Mouse (Mus musculus) CD4-positive naive resting alpha-beta T cell, adult 76 days (primary cell): ENCODE results near the gene Gm17651. TPM values are rescaled to one million over a fixed set of nuclear protein-coding genes. Genes with fewer than 3 reads are reported as not detected.

Experiments used
- total RNA-seq: library from RNA; stranded (reverse); gene quantifications from one replicate; pipeline ENCODE4 v1.2.4, GENCODE M21; 2023

Gene Gm17651
- total RNA-seq: not detected

DNA sequence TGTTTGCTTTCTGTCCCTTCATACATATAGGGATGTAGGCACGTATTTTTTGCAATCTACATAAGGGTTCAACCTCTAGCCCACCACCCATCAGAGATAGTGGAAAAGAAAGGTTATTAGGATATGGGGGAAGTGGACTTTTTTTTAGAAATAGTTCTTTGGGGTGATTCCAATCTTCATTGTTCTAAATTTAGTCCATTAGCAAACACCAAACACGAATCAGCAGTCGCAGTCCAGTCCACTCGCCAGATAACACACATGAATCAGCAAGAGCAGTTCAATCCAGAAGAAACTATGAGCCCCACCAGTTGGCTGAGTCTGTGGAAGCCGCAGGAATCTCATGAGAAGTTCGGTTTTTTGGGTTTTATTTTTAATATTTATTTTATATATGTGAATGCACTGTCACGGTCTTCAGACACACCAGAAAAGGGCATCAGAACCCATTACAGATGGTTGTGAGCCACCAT, at the start of gene Gm17651:
Gm17651 (minus strand) TSS at position 51 of the 467 bp plus-strand sequence.

DNA sequence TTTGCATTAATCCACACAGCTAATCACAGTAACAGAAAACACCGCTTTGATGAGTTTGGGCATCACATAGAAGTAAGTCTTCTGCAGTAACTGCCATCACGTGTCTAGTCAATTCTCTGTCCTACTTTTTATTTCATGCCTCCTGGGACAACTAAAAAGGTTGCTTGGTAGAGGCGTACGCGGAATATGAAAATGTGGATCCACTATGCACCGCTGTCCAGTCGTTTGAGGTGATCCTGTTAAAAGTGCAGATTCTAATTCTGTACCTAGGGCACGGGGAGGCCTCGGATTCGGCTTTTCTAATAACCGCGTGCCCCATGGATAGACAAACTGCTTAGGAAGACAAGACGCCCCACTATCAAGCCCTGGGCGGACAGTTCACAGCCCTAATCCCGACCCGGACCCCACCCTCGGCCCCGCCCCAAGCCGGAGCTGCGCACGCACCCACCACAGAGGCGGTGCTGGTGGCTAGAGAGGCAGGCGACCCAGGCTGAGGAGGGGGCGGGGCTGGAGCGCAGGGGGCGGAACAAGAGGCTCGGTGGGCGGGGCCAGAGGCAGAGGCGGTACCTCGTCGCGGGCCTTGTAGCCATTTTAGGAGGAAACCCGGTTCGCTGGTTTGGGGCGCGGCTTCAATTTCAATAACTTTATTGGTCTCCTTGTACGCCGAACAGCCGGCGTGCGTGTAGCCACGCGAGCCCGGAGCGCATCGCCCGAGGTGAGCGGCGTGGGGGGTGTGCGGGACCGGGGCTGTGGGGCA, 16.7 kb downstream of the Gm17651 start, which contains the start of gene Prkab2:
Prkab2 (plus strand) TSS at position 539 of the 757 bp plus-strand sequence.

GRCm38 (mm10) chr3:97628391-97629001, 46.0 kb downstream of the Gm17651 start, which contains the start of gene Fmo5:
TSS of gene Fmo5 (plus strand) at chr3:97628804.

Other genes starting within 250 kb of the Gm17651 start
- gene Chd1l, start 64.5 kb downstream of the Gm17651 start, total RNA-seq: 35.3 TPM
- gene Fmo5, start 45.9 kb downstream of the Gm17651 start, total RNA-seq: 8.7 TPM
- gene Prkab2, start 16.5 kb downstream of the Gm17651 start, total RNA-seq: 5.0 TPM
- 20.4 TPM for gene Pde4dip, start 214.0 kb upstream of the Gm17651 start, total RNA-seq
- 73.3 TPM for gene Sec22b, start 226.5 kb upstream of the Gm17651 start, total RNA-seq